Mouse (Mus musculus) right cerebral cortex, adult 18-20 months (tissue): Measurements from ENCODE around the gene Erlin1.
A peak's percentile ranks its signal among the peaks of the same experiment; 100 is the strongest.

Experiments used
- DNase-seq: peaks from one replicate; pipeline ENCODE4 v3.0.0; 2022; ENCODE audit warnings: mixed read lengths

Erlin1 gene

DNA sequence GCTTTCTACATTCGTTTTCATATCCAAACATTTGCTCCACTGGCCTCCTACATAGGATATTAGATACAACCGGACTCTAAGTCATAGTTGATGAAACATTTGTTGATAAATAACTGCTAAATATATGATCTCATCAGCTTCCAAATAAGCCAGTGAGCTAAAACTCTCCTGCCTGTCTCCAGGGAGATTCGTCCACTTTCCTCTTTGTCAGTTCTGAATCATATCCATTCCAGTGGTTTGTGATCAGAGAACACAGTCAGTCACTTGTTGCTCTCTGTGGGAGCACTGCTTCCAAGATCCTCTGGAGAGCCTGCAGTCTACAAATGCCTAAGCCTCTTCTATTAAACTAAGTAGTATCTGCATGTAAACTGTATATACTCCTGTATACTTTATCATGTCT, 9.4 kb downstream of the Erlin1 start:
- no peak for DNase-seq

DNA sequence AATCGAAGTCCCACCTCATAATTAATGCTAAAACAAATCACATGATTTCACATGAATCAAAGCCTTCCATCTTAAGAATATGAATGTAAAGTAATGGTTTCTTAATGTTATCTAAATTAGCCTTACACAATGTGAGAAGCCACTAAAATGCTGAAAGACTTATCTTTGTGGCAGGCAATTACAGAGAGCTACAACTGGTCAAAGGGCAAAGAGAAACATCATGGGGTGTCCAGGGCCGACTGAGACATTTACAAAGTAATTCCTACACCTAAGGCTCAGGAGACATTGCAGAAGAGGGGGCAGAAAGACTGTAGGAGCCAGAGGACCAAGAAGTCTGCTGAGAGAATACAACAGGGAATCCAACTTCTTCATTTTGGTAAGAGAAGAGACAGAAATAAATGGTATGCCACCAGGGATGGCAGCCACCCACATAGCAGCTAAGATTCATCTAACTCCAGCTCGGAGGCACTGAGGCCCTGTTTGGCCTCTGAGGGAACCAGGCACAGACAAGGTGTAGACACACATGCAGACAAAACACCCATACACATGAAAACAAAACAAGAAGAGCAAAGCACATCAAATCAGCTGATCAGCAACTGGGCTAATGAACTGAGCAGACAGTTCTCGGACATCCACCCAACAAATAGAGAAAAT, 14.3 kb downstream of the Erlin1 start:
- no peak for DNase-seq

DNA sequence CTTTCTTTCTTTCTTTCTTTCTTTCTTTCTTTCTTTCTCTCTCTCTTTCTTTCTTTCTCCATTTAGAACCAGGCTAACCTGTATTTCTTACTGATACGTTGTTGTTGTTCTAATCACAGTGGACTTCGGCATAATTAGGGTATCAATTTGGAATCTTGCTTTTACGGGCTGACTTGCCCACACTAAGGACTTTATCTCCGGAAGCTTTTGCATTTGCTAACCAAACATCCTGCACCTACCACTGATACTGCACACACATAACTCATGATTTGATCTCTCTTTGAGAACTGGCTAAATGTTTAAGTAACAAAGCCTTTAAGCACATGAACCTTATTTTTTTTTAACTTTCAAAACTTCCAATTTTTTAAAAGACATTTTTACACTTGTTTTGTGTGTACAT, 19.2 kb downstream of the Erlin1 start:
- DNase-seq = no peak

DNA sequence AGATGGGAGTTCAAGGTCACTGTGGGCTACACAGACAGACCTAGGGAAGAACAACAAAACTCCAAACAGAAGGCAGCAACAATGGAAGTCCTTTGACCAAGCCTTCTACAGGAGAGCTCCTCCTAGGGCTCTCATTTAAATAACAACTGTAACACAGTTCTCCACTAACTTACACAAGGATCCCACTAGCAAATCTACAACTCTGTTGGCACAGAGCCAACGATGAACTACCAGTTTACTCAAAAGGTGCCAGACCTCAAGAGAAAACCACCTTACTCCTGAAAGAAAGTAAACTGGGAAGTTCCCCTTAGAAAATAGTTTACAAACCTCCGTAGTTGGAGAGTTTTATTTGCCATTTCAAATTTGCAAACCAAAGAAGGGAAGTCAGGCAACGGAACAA, 20.3 kb downstream of the Erlin1 start:
- no peak for DNase-seq

DNA sequence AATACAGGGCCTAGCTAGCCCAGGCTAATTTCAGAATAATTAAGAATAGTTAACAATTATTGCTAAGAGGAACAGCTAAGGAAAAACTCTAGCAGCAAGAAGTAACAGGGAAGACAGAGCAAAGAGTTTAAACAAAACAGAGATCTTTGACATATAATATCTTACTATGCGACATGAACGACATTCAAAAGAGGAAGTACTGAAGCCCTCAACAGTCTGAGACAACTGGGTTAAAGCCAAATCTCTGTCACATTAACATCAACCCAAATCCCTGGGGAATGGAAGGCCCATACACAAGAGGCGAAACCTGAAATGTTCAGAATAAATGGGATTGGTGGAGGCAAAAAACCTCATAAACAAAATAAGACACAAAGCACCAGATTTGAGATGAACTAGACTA, 23.7 kb downstream of the Erlin1 start:
- no peak for DNase-seq

DNA sequence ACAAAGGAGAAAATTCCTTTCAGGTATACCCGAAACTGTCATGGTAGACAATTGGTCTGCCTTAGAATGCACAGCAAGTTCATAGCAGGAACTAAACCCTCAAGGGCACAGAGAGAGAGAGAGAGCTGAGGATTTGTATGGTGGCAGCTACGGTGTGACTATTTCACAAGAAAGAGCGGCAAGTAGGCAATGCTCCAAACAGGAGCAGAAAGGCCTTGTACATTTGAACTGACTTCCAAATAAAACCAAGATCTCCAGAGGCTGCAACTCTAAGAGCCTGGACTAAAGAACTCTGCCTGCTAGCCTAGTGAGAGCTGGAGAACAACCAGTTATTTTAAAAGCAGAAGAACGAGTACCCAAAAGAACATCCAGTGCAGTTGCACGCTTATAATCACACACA, 27.5 kb downstream of the Erlin1 start:
- DNase-seq = no peak

DNA sequence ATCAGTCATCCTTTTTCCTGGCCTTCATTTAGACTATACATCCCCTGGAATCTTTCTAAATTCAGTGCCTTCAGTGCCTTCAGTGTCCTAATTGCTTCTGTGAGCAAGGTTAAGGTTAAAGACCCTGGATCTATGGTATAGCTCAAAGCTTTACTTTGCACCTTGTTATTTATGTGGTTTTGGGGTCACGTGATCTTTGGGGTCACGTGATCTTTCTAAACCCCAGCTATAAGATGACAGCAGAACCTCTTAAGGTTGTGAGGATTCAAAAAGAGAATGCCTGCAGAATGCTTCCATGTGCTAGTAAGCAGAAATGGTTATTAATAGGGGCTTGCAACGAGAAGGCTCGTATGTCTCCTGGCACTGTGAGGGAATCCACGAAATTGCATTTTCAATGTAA, 36.2 kb downstream of the Erlin1 start:
- DNase-seq = no peak

DNA sequence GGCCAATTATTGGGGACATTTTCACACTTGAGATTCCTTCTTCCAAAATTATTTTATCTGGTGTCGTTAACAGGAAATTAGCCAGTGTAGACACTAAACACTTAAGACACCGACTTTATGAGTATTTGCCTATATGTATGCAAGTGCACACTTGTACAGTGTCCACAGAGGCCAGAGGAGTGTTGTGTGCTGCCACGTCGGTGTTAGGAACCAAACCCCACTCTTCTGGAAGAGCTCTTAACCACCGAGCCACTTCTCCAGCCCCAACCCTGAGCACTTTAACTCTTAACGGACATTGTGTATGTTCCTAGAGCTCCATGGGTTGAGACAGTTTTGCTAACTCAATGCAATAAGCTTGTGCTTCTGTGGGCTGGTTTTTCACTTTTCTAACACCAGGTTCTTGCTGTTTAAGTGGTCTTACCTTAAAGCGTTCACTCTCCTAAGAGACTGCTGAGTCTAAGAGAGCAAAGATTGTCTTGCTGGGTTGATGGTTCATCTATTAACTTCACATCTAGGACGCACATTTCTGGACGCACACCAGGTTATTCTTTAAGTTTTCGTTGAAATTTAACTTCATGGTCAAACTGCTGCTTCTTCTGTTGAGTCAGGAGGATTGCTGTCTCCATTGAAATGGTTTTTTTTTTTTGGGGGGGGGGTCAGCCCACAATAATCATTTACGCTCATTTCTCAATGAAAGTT, 37.4 kb downstream of the Erlin1 start:
- no peak for DNase-seq

DNA sequence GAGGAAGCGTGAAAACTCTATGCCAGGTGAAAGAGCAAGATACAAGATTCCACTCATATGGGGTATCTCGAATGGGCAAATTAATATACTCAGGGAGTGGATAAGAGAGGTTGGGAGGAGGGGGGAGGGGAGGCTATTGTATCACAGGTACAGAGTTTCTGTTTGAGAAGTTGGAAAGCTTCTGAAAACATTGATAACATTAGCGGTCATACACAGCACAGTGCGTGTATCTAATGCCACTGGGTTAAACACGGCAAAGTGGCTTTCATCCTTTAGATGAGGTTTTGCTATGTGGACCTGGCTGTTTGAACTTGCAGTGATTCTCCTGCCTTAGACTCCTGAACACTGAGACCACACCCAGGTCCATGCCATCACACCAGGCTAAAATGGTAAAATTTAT, 39.6 kb downstream of the Erlin1 start:
- no peak for DNase-seq

DNA sequence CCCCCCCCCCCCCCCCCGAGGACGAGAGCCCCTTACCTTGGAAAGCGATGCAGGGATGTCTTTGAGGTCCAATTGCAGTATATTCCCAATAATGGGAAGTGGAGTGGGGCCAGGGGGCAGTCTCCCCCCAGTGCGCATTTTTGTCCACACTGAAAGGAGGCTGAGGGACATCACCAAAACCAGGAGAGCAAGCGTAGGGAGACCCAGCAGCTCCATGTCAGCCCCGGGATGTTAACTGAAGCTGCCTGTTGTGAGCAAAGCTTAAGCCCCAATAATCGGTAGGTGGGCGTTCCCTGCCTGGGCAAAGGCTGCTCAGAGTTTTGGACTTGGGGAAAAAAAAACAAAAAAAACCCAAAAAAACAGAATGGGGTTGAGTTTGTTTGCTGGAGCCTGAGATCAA, 40.6 kb downstream of the Erlin1 start, which contains the start of gene Cyp2c23:
TSS of gene Cyp2c23 (minus strand) at position 237 of the 400 bp plus-strand sequence.
- DNase-seq = no peak

DNA sequence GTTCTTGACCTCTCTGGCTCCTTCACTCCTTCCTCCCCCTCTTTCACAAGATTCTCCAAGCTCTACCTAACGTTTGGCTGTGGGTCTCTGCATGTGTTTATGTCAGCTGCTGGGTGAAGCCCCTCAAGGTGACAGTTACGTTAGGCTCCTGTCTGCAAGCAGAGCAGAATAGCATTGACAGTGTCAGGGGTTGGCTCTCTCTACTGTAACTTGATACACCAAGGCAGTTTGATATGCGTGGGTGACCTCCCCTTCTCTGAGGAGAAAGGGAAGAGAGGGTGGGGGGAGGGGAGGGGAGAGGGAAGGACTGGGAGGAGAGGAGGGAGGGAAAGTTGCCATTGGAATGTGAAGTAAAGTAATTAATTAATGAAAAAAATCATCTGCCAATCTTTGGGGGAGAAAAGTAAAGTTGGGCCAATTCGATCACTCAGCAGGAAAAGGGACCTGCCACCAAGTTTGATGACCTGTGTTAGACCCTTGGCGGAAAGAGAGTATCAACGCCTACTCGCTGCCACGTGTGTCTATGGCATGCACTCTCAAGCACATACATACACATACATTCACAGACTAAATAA, 42.5 kb downstream of the Erlin1 start:
- DNase-seq = no peak

DNA sequence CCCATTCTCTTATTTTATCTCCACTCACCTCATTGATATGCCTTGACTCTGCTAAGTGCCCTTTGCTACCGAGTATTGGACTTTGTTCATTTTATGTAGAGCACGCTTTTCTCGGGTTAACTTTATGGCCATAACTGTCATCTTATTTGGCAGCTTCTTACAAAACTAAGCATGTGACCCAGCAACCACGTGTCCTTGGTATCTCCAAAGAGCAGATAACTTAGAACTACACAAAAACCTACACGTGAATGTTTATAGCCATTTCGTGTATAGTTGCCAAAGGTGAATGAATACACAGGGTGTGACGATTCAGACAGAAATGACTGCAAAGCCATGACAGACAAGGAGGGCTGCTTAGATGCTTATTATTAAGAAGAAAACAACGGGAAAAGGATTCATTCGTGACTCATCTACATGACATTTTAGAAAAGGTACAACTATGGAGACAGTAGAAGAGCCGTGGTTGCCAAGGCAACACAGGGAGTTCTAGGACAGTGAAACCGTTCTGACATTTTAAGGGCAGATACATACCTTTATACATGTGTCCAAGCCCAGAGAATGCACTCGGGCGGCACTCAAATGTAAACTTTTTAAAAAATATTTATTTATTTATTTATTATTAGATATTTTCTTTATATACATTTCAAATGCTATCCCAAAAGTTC, 44.5 kb downstream of the Erlin1 start:
- DNase-seq = no peak

DNA sequence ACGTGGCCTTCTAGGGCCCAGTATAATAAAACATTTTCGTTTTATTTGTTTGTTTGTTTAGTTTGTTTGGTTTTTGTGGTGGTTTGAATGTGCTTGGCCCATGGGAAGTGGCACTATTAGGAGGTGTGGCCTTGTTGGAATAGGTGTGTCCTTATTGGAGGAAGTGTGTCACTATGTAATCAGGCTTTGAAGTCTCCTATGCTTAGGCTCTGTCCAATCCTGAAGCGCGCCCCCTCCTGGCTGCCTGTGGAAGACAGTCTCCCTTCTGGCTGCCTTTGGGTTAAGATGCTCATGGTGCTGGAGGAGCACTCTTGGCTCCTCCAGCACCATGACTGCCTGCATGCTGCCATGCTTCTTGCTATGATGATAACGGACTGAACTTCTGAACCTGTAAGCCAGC, 46.5 kb downstream of the Erlin1 start:
- no peak for DNase-seq

DNA sequence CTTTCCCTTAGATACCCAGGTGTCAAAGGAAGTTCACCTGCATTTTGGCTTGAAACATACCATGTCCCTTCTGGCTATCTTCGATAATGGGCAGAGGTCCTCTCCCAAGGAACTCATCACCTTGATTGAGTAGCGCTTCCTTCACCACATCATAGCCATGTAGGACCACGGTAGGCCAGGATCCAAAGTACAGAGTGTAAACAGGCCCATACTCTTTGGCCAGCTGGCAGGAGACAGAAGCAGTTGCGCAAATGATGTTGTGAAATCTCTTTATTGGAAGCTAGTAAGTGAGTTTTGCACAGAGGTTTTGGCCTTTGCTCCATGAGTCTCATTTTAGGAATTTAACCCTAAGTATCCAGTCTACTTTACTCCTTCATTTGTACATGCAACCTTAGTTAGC, 48.1 kb downstream of the Erlin1 start:
- no peak for DNase-seq

DNA sequence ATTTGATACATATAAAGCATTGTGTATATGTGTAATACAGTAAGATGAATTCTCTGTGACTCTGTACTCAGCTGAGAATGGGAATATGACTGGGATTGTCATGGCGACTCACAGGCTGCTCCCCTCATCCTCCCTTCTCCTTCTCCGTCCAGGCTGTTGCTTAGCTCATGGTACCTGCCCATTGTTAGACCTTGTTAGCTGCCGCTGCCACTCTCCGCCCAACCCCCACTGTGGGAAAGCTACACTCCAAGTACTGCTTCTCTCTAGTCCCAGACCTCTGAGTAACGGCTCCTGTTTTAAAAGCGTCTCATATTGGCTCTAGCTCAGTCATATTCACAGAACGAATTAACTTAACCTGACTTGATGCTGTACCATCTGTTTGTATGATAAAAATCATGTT, 49.8 kb downstream of the Erlin1 start:
- no peak for DNase-seq

DNA sequence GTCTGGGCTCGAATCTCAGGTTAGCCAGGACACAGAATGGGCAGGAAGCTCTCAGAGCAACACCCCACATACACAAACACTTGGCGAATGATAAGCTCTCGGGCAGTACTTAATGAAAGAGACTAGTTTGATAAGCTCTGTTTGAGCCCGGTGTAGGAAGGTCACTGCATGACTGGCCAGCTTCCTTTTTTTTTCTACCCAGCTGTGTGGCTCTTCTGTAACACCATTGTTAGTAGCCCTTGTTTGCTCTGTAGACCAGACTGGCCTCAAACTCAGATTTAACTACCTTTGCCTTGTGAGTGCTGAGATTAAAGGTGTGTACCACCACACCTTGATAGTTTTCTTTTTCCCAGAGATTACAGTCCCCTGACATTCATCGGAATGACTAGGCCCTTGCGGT, 55.7 kb downstream of the Erlin1 start:
- no peak for DNase-seq

DNA sequence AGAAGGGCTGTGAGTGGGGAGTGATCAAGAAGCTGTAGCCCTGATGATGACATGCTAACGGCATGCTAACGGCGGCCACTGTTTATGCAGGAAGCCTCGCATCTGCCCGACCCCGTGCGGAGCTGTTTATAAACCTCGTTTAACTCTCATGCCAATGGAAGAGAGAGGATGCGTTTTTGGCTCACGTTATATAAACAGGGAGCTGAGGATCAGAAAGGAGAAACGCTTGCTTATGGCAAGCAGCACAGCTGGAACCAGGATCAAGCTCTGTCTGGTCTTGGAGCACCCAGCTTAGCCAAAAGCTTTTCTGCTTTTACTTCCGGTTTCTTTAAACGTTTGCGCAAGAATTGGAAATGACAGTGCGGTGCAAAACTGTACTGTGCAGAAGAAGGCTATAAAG, 60.8 kb downstream of the Erlin1 start:
- no peak for DNase-seq

DNA sequence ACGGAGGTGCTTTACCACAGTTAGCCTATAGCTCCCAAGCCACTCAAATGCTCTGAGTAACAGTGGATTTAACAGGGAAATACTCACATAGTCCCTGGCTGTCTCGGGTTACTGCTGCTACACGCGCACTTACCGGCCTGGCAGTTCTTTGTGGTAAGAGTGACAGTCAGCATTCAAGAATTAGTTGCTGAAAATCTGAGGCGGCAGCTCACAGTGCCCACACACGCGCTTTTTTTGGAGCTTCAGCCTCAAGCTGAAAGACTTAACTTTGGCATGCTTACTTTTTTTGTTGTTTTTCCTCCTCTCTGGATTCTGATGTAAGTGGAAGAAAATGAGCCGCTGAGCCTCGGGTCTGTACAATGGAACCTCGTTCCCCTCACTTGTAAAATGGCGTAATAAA, 62.4 kb downstream of the Erlin1 start:
- DNase-seq = peak; percentile 67

DNA sequence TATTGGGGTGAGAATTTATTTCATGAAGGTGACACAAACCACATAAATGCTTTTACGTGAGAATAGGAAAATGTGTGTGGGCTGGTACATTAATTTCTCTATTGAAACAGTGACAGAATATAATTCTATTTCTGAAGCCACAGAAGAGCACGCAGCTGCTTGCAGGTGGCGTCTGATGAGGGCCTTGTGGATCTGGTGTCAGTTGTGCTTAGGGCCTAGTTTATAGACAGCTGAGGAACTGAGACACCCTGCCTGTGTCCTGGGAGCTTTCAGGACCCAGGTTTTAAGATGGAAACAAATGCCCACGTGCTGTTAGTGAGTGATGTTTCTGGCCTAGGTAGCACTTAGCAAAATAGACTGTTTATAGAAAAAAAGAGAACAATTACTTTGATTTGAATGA, 64.6 kb downstream of the Erlin1 start:
- DNase-seq = no peak

DNA sequence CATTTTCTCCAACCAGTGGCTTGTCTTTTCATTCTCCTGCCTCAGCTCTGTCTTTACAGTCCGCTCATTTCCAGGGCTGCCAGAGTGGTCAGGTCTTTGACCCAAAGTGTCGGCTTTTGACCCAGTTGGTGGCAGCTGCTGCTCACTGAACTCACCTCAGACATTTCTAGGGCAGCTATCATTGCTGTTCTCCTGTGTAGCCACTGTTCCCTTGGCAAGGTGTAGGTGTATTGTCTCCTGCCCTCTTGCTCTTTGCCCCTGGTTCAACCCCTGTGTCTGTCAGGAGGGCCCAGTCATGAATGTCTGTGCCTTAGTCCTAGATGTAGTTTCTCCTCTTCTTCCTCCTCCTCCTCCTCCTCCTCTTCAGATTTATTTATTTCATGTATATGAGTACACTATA, 65.3 kb downstream of the Erlin1 start:
- no peak for DNase-seq

DNA sequence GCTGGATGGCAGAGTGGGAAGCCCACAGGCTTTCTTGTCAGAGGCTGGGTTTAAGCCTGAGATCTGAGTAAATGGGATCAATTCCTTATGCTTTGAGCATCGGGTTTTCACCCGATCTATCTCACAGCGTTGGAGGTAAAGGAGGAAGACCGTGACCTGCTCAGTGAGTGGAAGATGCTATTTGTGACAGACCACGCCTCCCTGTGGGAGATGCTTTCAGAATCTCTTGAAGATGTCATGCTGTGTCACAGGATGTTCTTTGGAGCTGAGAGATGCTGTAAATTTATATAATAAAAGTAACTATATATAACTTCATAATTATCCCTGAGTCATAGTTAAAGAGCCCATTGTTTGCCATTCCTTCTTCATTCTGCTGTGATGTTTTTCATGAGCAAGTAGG, 68.9 kb downstream of the Erlin1 start:
- peak; percentile 63 for DNase-seq

DNA sequence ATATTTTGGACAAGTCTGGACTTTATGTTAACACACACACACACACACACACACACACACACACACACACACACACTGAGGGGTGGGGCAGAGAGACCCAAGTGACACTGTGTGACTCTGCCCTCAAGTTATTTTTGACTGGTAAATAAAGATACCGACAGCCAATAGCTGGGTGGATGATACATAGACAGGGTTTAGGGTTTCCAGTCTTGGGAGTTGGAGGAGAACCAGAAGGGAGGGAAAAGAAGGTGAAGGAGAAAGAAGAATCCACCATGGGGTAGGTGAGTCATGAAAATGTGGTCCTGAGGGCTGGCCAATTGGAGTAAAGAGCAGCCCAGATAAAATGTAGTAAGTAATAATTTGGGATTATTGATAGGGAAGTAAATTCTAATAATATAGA, 69.5 kb downstream of the Erlin1 start:
- DNase-seq = no peak

DNA sequence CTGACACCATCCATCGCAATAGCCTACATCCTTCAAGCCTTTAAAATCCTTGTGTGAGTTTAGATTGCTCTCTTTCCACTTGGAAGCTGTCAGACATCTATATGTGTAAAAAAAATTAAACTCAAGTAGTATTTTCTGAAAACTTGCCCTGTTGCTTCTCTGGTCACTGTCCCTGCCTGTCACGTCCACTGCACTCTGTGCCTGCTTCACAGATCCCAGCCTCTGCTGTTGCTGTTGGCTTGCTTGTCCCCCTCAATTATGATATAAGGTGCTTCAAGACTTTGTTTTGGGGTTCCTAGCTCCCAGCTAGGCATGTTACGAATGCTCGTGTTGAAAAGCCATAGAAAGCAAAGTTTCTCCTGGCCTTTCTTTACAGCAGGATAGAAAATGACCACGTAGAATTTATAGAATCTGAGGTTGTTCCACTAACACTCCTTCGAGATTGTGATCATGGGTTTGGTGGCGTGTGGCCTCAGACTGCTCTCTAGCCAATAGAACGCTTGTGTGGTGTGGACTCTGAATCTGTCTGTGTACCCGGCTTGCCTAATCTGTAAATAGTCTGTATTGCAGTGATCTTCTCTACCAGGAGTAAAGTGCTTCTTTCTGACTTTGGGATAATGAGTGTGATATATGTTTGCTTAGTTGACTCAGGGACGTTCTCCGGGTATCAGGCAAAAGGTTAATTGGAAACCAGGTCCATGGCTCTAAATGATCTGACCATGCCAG, 70.6 kb downstream of the Erlin1 start:
- DNase-seq = no peak
